Mouse (Mus musculus) kidney, adult 18-20 months (tissue): Measurements from ENCODE around the gene S100a11.
"Not testable (repeated sequence)": the region's sequence is repeated elsewhere in the genome, so short reads cannot be mapped to it uniquely, and the experiment has no call there.

Experiments used
- DNase-seq: peaks from one replicate; pipeline ENCODE4 v3.0.0; 2021

The S100a11 gene

DNA sequence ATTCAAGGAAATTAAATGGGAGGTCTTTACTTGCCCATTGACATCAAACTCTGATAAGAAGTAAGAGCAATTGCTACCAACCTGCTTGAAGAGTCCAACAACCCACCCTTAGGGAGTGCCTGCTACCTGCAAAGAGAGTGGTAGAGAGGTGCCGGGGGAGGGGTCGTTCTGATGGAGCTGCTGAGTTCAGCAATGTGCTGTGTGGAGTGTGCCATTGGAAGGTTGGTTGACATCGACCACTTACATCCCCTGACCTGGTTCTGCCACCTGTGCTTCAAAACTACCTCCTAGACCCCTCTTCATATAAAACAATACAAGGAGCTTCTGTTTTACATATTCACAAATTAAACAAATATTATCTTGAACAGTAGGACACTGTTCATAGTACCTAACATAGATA is 7.0 kb downstream of the S100a11 start:
- no peak for DNase-seq

DNA sequence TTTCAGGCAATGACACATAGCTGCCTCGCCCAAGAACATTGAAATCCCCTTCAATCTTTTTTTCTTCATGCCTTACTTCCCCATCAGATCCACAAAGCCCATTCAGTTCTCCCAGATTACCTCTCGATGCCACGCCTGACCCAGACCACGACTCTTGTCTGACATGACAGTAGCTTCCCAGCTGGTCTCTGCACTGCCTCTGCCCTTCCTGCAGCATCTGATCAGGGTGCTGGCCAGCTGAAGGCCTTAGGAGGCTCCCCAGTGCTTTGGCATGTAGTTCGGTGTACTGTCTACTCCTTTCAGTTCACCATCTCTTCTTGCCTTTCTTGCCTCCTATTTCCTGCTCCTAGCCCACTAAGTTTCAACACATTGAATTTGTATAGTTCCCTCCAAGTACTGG is 8.5 kb downstream of the S100a11 start:
- no peak for DNase-seq

DNA sequence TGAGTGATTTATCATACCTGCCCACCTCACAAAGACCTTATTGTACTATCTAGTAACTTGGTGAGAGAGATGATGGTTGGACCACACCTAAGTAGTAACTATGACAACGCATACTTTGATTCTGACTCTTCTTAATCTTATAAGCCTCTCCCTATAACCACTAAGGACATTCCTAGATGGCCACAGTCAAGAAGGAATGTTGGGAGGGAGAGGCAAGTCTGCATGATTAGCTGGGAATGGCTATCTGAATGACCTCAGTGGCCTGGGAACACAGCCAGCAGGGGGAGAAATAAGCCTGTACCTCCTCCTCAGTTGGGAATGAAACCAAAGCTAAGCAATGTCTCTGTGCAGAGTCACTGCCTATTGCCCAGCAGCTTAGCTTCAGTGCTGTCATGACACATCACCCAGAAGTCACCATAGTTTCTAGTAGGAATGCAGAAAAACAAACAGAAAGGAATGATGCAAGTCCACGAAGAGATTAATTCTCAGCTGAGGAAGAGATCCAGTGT is 16.8 kb downstream of the S100a11 start:
- no peak for DNase-seq

DNA sequence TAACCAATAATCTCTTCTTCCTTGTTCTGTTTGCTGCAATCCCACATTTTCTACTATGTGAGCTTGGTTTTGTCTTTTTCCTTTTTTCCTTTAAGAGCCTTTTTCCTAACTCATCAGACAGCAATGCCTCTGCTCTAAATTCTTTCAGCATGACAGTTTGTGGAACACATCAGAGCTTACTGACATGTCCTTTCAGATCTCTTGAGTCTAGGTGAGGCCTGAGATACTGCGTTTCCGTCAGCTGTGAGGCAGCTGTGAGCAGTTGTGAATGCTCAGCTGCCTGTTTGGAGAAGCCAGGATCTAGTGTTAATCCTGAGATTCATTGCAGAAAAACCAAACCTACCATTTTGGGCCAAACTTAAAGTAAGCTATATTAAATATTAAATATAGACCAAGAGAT is 18.2 kb downstream of the S100a11 start:
- DNase-seq, result no peak

DNA sequence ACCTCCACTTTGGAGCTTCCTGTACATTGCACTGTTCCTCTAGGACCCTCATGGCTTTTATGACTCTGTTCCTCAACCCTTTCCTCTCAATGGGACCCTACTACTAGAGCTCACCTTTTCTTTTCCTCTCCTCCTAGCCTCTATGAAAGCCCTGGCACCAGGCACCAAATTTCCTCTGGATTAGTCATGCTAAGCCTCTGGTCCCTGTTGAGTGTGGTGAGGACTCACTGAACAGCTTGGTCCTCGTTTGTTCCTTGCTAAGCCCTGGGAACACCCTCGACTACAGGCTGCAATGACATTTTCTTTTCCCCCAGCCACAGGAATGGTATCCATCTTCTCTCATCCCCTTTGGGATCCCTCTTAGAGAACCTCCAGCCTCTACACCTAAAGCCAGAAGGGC is 21.2 kb downstream of the S100a11 start:
- DNase-seq, result no peak

DNA sequence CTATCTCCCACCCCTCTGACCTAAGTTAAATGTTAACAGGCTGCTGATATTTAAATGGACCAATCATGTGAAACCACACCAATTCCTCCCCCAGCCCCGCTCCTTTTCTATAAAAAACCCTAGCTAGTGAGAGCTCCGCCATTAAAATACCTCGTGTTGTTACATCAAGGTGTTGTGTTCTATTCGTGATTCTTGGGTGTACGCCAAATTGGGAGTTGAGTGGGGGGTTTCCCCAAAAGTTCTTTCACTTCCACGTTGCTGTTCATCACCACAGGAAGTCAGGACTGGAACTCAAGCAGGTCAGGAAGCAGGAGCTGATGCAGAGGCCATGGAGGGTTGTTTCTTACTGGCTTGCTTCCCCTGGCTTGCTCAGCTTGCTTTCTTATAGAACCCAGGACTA is 23.9 kb downstream of the S100a11 start:
- not testable (repeated sequence) for DNase-seq

DNA sequence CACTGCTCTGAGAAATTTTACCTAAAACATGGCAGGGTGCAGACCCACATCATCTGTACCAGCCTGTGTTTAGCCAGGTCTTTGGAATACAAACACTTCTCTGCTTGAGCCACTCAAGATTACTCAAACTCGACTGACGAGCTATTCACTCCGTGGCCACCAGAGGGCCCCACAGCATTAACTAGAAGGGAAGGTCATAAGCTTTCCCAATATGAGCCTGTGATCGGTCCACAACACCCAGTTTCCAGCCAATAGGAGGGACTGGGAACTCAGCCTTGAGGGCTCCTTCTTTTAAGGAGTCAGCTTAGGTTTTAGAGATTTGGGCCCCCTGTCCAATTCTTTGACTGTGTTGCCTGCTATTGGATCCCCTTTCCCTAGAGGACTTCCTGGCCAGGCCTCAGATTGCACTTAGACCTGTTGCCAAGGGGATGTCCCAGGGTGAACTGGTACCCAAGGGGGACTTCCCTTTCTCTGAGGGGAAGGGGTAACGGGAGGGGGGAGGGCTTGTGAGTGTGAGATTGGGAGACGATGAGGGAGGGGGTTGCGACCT is 26.9 kb downstream of the S100a11 start:
- DNase-seq, result peak; percentile 93

DNA sequence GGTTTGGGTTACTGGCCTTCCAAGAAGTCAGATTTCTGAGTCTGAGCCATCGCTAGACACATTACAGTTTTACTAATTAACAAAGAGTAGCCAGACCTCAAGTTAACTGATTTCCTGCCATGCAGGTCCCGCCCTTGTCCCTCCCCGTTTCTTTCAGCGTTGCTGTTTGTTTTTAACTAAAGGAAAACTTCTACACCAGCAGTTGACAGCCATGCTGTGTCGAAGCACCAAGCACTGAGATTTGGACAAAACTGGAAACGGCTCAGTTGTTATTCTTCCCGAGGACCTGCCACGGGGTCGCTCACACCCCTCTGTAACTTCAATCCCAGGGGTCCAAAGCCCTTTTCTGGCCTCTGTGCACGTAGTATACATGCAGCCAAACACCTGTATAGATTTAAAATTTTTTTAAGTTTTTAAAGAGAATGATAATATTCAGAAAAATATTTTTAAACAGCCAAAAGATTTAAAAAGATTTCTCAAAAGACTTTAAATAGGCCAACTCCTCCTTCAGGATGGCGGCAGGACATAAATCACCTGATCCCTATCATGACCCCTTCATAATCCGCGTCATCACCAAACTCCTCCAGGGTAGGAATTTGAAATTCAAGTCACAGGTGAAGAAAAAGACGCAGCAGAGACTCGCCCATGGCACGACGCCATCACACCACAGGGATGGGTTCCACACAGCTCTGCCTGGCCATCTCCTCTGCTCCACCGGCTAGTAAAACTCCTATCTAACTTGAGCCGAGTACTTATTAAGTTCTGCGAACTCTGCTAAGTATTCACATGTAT is 27.7 kb downstream of the S100a11 start:
- DNase-seq, result peak; percentile 58

DNA sequence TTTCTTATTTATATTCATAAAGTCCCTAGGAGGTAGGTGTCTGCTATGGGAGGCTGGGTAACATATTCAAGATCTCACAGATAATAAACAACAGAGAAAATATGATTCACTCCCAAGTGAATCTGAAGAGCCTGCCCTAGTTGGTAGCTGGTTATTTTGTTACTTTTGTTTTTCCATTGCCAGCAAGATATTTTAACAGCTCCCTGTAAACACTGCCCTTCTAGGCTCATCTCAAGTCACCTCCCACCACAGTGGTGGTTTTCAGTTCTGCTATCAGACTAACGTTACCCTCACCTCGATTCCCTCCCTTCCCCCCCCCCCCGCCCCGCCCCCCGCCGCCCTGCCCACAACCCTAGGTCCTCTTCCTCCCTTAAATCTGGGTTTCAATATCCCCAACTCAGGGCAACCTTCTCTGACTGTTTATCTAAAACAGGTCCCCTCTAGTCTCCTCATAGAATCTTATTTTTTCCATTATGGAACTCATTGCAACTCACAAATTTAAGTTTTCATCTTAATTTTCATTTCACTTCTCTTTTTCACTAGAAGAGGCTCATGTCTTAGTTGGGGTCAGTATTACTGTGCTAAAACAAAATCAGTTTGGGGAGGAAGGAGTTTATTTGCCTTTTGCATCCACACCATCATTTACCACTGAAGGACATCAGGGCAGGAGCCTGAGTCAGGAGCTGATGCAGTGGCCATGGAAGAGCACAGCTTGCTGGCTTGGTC is 28.4 kb downstream of the S100a11 start:
- DNase-seq, result no peak

DNA sequence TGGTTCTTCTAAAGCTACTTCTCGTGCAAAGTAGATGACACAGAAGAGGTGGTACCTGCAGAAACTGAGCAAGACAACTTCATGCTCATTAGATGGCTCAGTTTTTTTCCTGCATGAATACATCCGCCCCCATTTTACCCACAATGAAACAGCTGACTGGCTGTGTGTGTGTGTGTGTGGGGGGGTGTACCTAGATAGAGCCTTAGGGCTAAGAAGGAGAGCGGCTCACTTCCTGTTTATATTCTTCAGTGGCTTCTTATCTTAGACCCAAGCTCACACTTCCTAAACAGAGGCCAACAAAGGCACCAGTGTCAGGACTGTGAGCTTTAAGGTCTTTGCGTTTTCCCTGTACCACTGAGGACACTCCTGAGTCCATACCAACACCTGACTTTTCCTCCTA is 29.7 kb downstream of the S100a11 start:
- no peak for DNase-seq

DNA sequence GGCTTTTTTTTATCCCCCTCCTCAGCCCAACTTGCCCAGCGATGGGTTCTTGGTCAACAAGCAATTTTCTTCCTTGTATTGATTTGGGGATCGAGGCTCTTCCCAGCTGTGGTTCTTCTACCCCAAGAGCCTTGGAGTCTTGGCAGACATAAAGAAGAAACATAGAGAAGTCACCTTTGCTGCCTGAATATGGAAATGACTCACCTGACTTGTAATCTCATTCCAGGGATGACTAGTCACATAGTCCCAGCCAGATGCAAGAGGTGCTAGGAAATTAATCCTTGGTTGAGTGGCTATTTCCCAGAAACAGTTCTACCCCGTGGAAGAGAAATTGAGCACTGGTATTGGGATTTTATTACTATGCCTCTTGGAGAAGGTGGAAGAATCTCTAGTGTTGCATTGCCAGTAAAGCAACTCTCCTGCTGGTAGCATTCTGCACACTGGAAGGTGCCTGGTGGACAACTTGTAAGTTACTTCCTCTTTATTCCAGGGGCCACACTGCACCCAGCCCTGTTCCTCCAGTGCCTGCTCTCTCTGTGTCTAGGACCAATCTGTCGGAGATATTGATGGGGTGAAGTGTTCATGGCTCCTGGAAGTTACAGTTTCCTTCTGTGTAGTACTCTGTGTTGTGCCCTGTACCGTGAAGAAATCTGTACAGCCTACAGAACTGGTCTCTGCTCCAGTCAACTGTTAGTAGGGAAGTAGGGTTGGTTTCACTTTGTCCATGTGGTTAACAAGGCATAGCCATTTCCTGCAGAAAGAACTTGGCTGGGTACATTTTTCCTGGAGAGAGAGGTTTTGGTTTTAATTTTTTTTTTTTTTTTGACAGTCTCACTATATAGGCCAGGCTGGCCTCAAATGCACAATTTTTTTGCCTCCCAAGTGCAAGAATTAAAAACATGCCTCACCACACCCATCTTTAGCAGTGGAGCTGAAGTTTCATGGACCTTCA is 31.9 kb downstream of the S100a11 start:
- no peak for DNase-seq

DNA sequence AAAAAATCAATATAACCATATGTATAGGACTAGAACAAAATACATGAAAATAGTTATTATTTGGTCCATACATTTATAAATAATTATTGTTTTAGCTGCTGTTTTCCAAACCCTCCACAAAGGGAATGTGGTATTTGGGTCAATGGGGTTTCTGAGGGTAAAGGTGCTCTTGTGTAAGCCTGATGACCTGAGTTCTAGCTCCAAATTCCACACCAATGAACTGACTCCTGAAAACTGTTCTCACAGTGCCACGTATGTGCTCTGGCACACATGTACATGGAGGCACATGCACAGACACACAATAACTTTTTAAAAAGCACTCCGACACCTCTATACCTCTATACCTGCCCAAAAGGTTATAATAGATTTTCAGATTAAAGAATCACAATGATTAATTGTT is 33.0 kb downstream of the S100a11 start:
- no peak for DNase-seq

DNA sequence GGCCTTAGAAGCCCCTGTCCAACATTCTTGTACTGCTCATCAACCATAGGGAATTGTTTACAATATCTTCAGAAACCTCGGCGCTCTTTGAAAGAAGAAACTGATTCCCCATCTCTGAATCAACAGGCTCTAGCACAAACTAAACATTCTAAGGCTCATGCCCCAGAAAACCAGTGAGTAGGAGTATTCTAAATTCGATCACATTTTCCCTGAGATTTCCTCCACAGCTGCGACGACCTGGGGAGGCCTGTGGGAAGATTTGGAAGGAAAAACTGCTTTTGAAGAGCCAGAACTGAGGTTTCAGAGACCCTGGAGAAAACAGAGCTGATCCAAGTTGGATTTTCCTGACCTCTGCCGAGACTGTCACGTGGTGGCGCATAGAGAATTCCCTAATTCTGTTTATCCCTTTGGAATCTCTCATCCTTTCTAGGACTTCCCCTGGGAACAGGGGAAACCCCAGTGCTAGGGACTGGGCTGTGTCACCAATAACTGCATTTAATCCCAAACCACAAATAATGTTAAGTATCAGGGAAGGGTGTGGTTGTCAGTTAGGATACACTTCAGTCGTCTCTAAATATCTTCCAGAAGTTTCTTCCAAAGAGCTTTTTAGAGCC is 33.6 kb downstream of the S100a11 start:
- DNase-seq, result no peak

DNA sequence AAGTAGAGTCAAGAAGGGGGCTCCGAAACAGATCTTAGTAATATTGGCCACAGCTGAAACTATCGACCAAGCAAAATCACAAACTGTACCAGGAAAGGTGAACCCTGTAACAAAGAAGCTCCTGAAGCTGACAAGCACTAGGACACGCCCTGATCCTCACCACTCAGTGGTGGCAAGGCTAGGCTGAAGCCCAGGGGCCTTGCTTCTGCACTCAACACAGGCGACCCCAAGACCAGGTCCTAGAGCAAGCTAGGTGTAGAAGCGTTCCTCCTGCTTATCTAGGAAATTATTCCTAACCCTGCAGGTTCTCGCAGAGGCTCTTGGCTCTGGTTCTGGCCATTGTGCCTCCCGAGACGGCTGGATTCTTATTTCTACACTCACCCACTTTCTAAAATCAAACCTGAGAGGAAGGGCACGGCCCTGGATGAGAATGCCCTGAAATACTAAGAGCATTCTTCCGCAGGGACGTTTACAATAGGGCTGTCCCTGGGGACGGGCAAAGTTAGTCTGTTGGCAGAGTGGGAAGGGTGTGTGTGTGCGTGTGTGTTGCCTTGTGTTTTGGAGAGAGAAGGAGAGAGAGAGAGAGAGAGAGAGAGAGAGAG is 34.2 kb downstream of the S100a11 start:
- DNase-seq, result peak; percentile 51

DNA sequence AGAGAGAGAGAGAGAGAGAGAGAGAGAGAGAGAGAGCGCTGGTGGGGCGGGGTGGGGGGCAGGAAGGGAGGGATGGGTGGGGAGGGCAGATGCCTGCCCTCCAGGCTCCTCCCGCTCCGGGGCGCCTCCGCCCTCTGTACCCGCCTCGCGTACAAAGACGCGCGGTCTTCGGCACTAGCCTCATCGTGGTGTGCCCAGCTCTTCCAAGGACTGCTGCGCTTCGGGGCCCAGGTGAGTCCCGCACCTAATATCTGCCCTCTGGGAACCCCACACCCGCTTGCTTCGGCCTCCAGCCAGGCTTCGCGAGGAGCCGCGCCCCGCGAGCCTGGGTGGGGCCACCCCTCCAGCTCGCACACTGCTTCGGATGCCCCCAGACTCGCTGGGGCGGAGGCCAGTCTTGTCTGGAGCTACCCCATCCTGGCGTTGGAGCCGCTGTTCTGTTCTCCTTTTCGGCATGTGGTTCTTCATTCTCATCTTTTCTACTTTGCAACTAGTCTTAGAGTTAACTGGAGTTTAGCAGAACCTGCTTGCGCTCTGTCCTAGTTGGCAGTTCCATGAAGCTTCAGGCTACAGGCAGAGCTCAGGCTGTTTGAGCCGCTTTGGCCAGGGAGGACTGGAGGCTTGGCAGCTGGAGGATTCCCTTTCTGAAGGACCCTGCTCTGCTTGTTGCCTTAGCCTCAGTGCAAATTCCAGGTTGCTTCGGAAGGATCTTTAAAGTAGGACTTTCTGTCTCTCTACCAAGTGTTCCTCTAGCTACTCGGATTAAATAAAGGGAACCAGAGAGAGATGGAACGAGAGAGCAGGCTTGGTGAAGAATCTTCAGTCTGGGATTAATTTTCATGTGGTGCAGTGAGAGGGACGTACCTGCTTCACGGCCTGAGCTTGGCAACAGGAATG is 34.9 kb downstream of the S100a11 start, which contains the start of gene S100a10:
Gene S100a10, plus strand, starts transcription at position 100 of the 897 bp plus-strand sequence.
- DNase-seq, result peak; percentile 84

DNA sequence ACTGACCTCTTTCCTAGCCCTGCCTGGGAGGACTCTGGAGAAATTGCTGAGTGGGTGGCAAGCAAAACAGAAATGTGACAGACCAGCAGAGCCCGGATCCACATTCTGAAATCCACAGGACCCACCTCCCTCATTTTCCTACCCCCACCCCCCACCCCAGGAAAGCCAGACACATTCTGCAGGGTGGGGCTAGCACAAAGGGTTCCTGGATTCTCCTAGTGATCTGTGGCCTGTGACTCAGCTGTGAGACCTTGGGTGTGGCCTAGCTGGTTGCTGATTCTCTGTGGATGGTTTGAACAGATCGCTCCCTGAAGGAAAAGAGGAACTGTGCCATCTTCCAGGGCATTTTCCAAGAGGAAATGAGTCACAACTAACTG is 35.6 kb downstream of the S100a11 start:
- peak; percentile 67 for DNase-seq

DNA sequence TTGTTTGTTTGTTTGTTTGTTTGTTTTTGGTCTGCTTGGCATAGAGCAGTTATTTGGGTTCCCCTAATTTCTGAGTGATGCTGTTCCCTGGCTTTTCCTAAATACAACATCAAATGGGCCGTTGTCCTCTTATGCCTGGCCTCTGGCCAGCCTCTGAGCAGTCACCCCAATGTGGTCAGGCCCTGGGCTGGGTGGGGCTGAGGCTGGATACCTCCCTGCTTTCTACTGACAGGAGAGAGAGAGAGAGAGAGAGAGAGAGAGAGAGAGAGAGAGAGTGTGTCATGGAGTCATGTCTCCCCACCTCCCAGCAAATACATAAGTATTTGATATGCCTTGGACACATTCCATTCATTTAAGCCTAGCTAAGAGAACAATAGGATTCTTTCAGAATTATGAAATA is 36.3 kb downstream of the S100a11 start:
- no peak for DNase-seq

DNA sequence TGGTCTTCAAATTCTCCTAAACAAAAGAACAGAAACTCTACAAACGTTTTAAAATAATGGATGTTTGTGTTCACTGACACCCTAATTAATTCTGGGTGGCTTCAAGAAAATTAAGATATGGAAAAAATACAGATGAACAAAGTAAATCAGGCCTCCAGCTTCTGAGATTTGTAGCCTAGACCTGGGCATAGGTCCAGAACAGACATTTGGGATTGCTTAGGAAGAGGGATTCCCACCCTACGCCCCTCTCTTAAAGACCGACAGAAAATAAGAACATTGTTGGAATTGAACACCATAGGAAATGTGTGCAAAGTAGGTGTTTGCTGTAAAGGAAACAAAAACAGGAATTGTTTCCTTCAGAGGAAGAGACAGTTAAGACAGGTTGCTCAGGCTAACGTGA is 37.2 kb downstream of the S100a11 start:
- DNase-seq, result no peak

DNA sequence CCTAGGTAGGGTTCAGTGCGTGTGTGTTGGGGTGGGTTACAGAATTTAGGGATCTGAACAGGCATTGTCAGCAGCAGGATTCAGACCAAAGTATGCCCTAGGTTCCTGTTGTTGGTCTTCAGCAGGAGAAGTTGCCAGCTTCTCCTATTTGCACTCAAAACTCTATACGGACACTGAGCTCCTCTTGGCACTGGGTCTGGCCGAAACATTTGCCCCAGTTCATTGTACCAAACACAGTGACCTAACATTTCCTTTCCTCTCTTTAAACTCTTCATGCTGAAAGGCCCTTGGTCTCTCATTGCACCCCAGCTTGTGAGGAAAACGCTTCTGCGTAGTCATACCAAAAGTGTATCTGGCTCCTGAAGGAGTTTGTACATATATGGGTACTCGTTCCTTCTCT is 39.7 kb downstream of the S100a11 start:
- no peak for DNase-seq

DNA sequence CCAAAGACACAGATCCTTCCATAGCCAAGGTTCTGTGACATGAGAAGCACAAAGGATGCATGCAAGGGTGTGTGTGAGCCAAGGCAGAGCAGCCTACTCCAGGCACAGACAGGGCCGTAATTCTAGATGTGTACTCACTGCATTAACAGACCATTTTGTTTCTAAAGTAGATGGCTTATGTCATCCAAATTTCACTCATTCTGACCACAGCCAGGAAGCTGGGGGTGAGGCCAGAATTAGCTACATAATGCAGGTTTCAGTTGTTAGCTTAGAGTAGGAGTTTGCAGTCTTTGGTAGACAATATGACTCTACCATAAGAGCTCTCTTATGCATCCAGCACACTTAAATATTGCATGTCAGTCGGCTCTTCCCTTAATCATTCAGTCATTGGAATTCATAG is 42.1 kb downstream of the S100a11 start:
- DNase-seq, result no peak

DNA sequence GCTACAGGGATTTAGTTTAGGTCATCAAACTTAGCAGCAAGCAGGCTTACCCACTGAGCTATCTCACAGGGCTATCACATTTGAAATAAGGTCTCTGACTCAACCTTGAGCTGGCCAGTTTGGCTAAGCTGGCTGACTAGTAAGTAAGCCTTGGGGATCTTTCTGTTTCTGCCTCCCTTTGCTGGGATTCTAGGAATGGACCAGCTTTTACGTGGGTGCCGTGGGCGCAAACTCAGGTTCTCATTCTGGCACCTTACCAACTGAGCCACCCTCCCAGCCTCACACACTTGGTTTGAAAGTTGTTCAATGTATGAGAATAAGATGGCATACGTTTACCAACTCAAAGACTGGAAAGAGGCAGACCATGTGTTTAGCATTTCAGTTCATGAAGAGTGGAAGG is 42.9 kb downstream of the S100a11 start:
- no peak for DNase-seq
